Mouse (Mus musculus) spleen, postnatal 10 days (tissue): ENCODE results near the gene Ap2b1.
"Not testable (repeated sequence)": the region's sequence is repeated elsewhere in the genome, so short reads cannot be mapped to it uniquely, and the experiment has no call there.

Experiments
- DNase-seq, 2 experiments: peaks; one replicate each; pipeline ENCODE4 v3.0.0; 2021 to 2022; ENCODE audit warnings: low spot score in 2 of 2

Gene Ap2b1

DNA sequence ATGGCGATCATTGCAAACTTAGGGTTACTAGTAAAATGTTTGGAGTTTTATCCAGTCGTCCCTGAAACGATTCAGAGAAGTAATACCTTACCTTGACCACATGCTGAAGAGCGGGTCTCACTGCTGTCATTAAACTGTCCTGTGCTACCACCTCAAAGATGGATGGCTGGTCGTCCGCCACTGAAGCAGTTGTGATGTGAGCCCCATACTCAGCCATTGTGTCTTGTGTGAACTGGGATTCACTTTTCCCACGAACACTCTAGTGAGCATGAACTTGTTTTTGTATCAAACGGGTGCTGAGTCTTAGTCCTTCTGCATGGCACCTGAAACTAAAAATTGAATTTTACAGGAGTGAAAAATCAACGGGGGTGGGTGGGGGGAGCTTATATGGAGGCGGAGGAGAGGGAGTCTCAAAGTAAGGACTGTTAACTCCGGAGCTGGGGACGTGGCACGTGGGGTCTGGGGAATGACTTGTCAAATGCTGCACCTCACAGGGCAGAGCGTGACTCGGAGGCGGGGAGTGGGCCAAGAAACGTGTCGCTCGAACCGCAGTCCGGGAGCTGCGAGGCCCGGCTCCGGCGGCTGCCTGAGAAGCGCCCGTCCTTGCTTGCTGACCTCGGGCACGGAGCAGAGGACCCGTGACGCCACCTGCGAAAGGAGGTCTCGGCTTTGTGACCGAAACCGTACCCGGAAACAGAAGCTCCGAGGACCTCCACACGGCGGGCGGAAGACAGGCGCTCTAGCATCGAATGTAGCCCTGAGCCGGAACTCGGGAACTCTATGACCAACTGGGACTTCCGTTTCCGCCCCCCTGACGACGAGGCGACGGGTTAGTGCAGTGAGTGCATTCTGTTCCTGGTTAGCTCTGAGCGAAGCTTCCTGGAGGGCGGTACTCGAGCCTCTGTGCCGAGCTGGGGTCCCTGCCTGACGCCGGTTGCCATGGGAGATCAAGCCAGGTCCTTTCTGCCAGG is at the start of gene Ap2b1:
Ap2b1 (plus strand) TSS at position 800 of the 971 bp plus-strand sequence.
- peak; percentile 81 to 91 for DNase-seq

DNA sequence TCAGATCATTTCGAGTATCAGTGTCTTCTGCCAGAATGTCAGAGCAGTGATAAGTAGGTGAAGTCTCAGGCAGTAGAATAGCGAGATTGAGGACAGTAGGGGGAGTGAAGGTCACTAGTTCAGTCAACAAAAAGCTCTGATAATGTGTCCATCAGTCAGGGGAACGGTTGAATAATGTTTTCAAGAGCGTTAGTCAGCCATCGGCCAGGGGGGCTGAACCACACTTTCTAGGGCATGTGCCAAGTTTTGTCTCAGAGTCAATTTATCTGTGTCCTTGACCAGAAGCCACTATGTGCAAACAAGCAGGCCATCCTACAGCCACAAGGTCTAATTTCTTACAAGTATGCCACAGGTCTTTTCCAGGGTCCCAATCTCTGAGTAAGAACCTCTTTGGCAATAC is 41.6 kb upstream of the Ap2b1 start:
- not testable (repeated sequence) for DNase-seq

DNA sequence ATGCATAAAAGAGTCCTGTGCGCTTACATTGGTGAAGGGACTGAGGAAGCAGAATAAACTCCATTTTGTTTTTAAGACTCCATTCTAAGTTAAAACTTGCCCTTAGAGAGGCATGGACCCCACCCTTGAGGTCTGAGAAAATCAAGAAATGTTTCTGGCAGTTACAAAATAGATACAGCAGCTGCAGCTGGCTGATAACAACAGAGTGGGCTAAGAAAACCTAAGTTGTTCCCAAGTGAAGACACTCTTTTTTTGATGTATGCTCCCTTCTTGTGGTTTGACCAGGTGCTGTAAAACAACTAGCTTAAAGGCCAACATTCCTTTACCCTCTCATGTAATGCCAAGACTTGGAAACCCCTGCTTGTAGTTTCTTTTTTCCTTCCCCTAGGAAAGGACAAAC is 36.2 kb upstream of the Ap2b1 start:
- peak in 1 of 2 experiments; percentile 63 for DNase-seq

DNA sequence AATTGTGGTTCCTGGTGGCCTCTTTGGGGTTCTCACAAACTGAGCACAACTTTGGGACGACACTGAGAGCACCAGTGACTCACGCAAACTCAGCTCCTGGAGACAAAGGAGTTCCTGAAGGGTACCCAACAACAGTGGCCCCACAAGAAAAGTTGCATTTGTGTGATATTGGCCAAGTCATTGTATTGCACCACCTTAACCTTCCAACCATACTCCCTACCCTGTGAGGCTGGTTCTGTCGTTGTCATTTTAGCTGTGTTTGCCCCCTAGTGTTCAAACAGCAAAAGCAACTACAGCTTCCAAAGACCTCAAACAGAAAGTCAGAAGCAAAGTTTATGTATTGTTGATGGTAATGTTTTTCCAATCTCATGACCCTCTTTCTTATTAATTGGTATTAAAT is 35.7 kb upstream of the Ap2b1 start:
- no peak for DNase-seq

DNA sequence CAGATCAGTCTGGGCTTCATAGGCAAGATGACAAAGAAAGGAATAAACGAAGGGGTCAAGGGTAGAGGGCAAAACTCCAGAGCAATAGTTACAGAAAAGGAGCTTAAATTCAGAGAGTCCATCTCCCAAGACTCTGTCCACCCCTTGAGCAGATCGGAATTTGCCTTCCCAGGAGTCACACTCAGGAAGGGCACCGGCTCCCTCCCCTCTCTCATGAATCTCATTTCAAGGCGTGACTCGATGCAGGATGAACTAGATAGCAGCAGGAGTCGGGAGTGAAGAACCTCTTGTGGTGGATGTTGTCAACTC is 28.0 kb upstream of the Ap2b1 start:
- no peak for DNase-seq

DNA sequence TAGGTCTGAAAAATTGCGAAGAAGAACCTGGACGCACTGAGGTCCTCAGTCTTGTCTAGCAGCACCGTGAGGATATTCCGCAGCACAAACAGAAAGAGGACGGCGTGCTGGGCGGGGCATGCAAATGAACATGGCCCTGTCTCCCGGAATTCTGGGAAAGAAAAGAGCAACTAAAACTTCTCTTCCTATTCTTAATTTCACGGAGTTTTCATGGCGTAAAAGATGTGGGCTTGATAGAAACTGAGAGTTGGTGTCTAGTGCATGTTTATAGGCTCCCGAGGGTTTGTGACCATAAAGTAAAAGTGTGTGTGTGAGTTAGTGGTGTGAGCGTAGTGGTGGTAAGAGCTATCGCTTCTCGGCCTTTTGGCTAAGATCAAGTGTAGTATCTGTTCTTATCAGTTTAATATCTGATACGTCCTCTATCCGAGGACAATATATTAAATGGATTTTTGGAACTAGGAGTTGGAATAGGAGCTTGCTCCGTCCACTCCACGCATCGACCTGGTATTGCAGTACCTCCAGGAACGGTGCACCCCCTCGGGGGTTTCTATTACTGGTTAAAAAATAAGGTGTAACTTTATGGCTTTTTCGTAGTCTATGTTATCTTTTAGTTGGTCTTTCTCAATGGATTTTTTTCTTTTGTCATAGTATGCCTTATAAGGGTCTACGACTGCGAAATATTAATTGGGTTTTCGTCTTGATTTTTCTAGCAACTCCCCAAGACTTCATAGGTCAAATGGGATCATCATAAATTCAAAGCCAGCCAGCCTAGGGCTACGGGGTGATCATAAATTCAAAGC is 27.5 kb upstream of the Ap2b1 start:
- DNase-seq: peak; percentile 73 to 90

DNA sequence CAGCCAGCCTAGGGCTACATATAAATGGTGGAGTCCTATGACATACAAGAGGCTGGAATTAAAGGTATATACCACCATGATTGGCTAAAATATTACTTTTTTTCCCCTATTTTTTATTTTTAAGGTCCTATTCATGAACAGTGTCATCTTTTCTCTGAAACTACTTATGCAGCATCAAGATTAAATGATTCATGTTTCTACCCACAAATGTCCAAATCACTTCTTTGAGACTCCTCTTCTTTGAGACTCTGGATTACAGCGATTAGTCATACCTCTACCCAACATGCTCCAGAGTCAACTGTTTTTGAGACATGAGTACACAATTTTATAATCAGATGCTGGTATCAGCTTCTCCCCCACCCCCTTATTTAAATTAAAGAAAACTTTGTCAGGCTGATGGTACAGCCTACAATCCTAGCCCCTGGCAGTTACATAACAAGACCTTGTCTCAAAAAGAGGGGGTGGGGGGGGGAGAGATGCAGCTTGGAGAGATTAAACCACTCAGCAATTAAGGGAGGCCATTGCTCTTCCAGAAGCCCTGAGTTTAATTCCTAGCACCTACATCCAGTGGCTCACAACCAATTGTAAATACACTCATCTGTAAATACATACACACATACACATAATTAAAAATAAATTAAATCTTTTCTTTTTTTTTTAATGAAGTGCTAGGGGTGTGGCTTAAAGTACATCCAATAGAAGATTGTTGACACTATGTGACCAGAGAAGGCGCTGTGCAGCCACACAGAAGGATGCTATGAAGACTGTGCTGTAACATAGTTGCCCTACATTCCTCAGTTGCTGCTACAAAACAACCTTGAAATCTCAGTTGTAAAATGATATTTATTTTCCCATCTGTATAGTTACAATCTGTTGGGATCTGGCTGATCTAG is 26.6 kb upstream of the Ap2b1 start:
- DNase-seq: peak in 1 of 2 experiments; percentile 71

DNA sequence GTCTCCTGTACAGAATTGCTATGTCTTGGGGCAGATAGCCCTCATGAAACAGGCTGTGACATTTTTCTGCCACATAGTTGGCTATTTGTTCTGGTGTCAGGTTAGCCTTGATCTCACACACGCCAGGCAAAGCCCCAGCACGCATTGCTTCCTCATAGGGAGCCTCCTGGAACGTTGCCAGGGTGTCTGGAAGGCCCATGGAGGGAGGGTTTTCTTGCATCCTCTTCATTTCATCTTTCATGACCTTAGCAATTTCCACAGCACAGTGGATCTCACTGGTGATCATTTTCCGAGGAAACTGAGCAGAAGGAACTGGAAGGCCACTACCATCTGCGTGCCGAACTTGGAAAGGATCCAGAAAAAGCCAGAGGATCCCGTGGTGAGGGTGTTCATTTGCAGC is 22.6 kb upstream of the Ap2b1 start:
- DNase-seq: no peak

DNA sequence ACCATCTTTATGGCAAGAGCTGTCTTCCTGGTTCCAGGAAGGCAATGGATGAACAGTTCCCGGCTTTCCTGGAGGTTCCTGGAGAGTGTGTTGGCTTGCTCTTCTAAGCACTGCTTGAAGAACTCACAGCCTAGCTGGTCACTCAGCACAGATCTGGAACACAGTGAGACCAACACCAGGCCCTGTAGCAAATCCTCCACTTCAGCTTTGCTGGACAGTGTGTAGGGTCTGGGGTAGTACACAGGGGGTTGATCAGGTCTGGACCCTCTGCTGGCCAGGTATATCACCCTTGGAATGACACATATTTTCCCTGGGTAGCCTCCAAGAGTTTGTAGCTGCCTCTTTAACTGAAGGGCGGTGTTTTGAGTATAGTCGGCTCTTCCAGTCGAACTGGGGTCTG is 19.8 kb upstream of the Ap2b1 start:
- no peak for DNase-seq

DNA sequence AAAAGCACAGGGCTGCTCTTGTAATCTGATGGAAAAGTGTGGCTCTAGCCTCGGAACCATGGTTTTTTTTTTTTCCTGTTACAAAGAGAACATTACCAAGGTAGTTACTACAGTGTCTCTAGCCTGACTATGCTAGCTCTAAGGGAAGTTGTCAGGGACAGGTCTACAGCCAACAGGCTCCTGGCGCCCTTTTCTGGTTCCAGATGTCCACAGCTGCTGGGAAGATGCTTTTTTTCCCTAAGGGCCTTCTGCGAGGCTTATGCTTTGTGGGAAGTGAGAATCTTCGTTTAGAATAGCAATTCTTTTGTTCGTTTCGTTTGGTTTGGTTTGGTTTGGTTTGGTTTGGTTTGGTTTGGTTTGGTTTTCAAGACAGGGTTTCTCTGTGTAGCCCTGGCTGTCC is 19.1 kb upstream of the Ap2b1 start:
- DNase-seq: no peak

DNA sequence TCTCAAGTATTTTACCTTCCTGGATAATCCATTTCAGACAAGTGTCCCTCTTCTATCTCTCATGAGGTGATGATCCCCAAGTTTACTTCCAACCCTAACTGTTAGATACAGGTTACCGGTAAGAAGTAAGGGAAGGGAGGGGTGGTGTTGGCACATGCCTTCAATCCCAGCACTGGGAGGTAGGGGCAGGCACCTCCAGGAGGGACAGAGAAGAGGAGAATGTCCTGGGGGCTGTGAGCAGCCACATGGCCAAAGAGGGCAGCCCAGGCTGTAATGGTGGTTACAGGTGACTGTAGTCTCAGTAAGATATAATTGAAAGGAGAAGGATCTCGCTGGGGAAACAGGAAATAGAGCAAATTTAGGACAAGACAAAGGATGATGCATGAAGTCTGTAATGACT is 16.7 kb upstream of the Ap2b1 start:
- DNase-seq: peak in 1 of 2 experiments; percentile 13

DNA sequence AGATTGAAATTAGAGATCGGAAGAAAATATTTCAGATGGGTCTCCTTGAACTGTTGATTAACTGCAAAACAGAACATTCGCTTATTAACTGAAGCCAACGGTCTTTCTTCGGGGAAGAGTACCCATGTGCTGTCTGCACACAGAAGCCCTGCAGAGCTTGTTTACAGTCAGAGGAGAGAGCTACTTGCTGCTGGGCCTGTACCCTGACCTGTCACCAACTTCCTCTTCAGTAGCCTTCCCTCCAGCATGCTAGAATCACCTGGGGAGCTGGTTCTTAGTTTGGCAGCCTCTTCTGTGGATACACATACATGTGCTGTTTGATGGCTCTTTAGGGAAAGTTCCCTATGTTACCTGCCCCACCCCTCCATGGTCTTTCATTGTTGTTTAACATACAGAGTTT is 13.2 kb upstream of the Ap2b1 start:
- DNase-seq: peak in 1 of 2 experiments; percentile 27

DNA sequence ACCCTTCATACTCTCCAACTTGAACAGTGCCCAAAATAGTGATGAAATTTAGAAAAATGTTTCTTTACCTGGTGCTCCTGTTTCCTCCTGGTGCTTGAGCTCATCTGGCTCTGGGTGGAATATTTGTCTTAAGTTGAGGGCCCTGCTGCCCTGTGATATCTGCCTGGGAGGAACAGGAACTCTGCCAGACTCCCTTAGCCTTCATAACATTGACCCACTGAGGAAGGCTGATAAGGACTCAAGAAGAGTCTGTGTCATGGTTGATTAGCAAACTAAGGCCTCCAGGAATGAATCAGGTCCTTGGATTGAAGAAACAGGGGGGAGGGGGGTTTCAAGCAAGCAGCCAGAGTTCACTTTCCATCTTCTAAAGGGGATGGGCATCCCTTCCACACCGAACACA is 12.3 kb upstream of the Ap2b1 start, which contains the start of gene Slfn14:
Slfn14 (minus strand) TSS at position 161 of the 400 bp plus-strand sequence.
- peak in 1 of 2 experiments; percentile 73 for DNase-seq

DNA sequence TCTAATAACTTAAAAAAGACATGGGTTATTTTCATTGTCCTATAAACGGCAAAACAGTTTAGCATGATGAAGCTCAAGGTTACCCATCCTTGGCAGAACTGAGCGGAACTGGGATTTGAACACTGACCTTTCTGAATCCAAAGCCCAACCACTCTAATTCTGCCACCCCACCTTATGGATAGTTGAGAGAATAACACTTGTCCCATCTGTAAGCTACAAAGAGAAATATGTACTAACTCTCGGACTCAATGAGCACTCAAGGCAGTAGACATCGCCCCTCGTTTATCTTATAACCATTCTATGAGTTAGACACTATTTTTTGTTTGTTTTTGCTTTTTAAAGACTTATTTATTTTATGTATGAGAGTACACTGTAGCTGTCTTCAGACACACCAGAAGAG is 9.8 kb upstream of the Ap2b1 start:
- no peak for DNase-seq

DNA sequence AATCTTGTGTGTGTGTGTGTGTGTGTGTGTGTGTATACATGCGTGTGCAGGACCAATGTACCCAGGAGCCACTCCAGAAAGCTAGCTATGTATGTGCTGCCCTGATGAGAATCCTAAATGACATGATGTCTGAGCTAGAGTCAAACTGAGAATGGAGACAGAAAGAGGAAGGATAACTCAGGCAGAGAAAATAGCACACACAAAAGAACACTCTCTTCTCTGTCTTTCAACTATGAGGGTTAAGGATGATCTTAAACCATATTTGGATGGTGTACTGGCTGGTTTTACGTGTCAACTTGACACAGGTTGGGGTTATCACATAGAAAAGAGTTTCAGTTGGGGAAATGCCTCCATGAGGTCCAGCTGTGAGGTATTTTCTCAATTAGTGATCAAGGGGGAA is 9.2 kb upstream of the Ap2b1 start:
- no peak for DNase-seq

DNA sequence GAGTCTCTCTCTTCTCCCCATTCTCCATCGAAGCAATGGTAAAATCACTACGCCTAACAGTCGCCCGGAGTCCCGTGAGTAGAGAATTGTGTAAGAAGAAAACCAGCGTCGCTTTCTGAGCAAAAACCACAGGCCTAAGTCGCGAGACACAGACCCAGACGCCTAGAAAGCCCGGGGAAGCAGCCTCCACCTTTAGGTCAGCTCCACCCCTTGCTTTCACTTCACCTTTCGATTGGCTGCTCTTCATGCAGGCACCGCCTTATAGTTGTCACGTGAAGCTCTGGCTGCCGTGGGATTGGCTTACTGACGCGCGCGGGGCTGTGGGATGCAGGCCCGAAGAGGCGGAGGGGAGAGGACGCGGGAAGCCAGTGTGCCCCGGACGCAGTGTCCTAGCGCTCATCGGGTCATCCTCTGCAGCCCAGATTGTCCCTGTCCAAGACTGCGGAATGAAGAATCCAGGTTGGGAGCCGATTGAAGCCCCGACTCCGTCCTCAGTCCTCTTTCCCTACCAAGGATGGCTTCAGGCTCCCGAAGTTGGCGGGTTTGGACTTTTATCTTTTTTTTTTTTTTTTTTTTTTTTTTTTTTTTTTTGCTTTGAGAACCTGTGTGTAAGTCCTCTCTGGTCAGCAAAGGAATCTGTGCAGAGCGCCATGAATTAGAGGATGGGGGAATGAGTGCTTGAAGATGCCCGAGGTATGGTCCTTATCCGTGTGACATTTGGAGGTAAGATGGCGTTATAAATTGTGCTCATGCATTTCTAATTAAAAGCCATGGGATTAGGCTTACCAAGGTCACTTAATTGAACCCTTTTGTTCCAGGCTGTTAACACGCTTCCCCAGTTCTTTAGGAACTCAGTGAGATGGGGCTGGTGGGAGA is 7.2 kb upstream of the Ap2b1 start:
- peak; percentile 85 to 94 for DNase-seq

DNA sequence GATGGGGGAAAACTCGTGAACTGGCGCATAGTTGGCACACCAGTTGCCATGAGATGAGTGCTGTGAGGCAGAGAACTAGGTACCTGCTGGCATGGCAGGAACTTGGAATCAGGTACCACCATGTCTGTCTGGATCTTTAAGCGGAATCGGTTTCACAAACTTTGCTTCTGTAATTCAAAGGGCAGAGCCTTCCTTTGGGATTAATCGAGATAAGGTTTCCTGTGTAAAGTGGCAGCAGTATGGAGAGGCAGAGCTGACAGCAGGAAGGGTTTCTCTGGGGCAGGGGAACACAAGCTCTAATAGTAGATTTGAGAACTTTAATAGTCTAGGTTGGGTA is 6.6 kb upstream of the Ap2b1 start:
- peak; percentile 26 to 42 for DNase-seq

DNA sequence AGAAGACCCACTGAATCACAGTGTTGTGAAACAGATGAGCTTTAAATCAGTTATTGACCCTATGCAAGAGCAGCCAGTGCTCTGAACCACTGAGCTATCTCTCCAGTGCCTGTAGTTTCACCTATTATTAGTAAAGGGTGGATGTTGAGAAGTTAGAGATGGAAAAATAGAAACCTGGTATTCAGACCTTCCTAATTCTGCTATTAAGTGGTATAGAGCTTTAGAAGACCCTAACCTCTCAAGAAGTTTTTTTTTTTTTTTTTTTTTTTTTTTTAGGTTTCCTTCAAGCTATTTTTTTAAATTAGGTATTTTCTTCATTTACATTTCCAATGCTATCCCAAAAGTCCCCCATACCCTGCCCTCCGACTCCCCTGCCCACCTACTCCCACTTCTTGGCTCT is 5.6 kb upstream of the Ap2b1 start:
- no peak for DNase-seq

DNA sequence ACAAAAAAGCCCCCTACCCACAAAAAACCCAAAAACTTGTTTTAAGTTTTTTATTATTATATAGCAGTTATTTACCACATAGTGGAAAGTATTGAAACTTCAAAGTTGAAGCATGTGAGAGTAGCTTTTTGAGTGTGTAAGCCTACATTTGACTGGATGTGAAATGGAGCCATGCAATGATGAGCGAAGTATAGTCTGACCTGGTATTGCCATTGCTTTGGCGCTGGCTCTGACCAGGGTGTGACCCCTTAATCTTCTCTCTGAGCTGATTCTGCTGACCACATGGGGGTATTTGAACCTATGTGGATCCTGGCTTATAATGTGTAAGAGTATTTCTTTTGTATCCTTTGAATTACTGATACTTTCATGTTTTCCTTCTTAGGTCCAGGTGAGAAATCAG is 4.7 kb upstream of the Ap2b1 start:
- no peak for DNase-seq

DNA sequence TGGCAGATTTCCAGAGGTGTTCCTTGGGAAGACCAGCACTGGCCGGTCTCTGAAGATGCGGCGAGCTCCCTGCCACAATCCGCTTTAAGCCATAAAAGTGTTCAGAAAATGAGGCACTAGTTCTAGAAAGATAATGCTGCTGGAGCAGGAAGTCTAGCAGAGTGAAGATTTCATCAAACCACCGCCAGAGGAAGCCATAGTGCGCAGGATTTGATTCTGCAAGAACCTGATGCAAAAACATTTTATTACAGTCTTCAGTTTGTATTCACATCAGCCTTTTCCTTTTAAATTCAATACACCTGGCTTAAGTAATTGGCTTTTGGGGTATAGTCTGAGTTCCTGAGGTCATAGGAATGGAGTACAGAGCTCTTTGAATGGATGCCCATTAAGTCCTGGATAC is 1.0 kb upstream of the Ap2b1 start:
- no peak for DNase-seq

DNA sequence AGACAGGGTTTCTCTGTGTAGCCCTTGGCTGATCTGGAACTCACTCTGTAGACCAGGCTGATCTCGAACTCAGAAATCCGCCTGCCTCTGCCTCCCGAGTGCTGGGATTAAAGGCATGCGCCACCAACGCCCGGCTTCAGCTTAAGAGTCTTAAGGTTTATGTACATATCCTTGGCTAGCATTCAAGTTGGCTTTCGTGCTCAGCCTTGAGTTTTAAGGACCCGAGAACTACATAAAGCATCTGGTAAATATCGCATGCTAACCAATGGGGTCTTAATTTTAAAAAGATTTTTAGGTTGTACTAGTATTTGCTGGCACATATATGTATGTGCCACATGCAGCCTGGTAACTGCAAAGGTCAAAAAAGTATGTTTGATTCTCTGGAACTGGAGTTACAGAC is 900 bp downstream of the Ap2b1 start:
- DNase-seq: no peak
